Mouse (Mus musculus): ENCODE results near the gene Cys1.
A peak's percentile ranks its signal among the peaks of the same experiment; 100 is the strongest.

The Cys1 gene

DNA sequence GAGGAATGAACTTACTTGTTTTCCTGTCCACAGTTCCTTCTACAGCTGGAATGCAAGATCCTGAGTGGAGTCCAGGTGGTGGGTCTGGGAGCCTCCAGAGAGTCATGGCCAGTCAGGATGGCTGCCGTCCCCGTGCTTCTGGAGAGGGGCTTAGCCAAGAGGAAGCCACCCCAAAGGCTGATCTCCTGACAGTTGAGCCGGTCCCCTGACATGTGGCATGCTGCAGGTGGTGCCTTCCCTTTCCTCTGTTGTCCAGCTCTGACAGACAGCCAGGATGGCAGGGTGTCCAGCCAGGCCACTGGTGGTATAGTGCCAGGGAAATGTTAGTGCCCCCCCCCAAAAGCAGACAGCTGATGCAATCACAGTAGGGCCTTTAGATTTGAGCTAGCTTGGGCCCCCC, 16.9 kb upstream of the Cys1 start:
- DNase-seq (ENCODE audit: low spot score in 2 of 2): no peak

DNA sequence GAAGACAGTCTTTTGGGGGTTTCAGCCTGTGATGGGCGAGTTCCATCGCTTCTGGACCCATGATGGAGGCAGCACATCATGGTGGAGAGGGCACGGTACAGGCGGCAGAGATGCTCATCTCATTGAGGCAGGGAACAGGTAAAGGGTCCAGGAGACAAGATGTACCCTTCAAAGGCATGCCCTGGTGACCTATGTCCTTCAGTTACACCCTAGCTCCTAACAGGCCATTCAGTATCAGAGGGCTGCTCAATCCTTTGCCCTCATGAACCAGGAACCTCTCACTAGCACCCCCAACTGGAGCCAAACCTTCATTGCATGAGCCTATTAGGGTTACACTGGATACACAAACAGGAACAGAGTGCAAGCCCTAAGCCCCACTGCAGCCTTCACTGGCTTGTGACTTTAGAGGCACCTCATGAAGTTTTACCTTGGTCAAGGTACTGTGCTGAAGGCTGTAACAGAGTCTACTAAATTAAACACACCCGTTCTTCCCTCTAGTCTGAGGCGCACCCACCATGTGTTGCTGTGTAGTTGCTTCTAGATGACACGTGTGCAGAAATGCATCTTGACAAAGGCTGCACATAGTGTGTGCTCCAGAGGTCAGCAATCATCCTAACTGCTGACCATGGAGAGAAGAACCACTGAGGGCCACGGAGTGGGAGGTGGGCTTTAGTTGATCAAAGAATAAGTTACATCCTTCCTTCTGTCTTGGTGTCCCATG, 16.0 kb upstream of the Cys1 start:
- no peak for DNase-seq (ENCODE audit: low spot score in 2 of 2)

DNA sequence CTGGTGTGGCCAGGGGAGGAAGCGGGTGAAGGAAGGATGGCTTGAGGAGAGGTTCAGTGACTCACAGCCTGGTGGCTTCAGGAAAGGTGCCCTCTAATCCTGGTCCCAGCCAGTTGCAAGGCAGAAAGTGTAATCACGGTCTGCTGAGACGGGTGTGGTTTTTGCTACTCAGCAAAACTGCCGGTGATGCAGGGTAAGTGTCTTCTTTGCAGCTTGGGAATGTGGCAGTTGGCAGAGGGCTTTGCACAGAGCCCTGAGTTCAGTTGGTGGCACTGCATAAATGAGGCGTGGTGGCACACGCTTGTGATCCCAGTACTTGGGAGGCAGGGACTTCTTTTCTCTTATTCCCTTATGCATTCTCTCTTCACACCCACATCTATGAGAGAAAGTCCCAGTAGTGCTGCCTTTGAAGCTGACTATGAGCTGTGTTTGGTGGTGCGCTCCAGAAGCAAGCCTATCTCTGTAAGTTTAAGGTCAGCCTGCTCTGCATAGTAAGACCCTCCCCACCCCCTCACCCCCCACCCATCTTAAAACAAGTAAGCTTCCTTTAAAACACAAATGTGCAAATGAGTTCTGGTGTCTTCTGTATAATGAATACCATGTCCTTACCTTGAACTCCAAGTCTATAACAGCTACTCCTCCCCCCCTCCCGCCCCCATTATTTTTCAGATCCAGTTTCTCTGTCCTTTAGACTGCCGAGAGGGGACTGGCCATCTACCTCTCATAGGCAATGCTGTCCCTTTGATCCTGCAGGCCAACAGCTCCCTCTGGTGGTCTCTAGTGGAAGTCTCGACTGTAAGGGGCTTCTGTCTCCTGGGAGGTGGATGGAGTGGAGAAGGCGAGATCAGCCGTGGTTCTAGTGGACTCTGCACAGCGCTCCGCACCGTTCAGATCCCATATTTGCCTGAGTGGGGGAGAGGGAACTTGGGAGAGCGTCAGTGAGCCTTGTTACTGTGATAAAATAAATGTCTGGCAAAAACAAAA, 15.2 kb upstream of the Cys1 start:
- DNase-seq (ENCODE audit: low spot score in 2 of 2): peak; percentile 57 to 73

DNA sequence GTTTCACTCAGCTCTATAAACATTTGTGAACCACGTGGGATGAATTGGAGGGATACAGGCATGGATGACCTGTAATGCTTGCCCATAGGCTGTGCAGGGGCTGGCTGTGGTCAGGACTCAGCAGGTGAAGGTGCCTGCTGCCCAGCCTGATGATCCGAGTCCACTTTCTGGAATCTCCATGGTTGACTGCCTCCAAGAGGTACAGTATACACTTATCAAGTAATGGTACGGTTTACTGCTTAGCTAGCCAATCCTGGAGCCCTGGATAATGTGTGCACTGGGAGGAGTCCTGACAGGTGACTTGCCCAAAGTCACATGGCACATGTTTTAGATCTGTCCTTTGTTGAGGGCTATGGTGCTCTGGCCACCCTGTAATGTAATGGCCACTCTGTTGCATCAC, 8.7 kb upstream of the Cys1 start:
- no peak for DNase-seq (ENCODE audit: low spot score in 2 of 2)

DNA sequence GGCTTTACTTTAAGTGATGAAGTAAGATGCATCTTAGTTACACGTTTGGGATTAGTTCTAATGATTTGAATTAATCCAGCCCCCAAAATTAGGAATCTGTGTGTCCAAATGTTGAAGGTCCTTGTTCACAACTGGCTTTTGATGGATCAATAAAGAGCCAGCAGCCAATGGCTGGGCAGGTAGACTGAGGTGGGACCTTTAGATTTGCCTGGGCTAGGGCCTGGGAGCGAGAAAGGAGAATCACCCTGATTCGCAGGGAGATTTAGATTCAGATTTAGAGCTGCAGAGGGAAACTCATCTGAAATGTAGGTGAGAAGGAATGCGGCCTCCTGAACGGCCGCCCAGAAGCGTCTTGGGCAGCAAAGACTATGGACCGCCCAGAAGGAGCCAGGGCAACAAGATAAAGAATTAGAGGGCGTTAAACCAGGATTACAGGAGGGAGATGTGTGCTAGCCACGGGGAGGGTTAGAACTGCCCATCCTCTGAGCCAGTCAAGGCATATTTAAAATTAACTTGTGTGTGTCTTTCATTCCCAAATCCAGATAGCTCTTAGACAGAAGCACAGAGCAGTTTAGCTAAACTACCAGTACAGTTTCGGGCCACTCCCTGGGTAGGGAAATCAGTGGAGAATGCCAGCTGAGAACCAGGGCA, 5.2 kb upstream of the Cys1 start:
- DNase-seq (ENCODE audit: low spot score in 2 of 2): no peak

DNA sequence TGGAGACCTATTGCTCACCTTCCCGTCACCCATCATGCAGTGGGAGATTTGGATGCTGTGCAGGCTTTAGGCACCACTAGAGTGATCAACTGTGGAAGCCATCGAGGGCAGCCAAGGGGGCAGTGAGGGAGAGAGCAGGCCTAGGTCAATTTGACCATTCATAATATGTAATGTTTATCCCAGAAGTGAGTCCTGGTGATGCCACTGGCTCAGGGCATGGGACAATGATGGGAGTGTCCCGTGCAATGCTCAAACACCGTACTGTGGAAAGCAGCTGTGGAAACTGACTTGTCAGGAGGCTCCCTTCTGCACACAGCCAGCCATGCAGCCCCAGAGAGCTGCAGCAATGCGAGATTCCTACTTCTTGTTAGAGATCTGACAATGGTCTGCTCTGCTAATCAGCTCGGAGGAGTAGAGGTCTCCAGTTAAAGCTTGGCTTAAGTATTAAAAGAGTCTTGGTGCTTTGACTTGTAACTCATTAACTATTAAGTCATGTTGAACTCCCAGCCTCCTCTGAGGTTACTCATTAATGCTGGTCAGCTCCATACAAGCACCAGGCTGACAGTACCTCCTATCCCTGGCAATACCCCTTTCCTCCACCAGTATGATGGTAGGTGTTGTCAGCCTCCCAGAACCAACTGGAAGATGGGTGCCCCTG, 4.6 kb upstream of the Cys1 start:
- no peak for DNase-seq (ENCODE audit: low spot score in 2 of 2)

DNA sequence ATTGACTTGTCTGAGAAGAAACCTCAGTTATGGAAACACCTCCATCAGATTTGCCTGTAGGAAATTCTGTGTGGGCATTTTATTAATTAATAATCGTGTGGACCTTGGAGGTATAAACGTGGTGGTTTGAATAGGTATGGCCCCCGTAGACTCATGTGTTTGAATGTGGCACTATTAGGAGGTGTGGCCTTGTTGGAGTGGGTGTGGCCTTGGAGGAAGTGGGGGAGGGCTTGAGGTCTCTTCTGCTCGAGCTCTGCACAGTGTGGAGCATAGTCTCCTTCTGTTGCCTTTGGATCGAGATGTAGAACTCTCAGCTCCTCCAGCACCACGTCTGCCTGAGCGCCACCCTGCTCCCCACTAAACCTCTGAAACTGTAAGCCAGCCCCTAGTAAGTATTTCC, 1.8 kb upstream of the Cys1 start:
- DNase-seq (ENCODE audit: low spot score in 2 of 2): no peak

DNA sequence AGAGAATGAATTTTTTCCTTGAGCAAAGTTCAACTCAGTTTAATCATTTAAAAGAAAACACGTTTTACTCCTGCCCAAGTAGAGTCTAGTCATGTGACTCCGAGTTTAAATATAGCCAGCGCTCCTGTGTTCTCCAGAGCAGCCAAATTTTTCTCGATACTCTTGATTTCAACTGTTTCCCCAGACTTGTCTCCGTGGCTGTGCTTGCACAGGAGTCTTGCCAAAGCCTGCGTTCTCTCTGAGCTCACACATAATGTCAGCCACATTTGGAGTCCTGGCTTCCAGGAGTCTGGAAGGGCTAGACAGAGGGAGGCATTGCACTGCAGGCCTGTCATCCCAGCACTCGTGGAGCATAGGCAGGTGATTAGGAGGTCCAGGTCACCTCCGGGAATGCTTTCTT, 950 bp upstream of the Cys1 start:
- DNase-seq (ENCODE audit: low spot score in 2 of 2): peak; percentile 33 to 47

DNA sequence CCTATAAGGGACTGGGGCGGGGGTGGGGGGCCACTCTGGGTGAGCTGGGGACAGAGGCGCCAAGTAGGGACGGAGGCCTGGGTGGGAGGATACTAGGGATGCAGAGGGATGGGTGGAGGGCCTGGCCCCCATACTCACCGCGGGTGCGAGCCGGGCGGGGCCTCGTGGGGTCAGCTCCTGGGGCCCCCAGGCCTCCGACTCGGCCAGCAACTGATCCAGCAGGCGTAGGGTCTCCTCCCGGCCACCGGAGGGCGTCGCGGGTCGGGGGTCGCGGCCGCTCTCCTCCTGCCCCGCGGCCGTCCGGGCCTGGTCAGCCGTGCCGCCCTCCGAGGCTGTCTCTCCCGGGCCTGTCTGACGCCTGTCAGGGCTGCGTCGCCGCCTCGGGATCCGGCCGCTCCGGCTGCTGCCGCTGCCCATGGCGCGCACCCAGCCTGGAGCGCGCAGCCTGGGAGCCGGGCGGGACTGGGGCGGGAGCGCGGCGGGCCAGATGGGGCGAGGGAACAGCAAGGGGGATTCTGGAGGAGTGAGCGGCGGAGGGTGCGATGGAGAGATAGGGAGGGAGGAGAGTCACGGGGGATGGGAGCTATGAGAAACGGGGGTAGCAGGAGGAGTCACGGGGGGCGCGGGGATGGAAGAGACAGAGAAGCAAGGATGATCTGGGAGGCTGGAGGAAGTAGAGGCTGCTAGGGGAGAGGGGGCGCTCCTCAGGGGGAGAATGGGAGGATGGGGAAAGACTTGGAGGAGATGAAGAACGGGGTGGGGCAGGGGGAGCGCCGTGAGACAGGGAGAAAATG, 924 bp downstream of the Cys1 start:
- no peak for DNase-seq (ENCODE audit: low spot score in 2 of 2)

DNA sequence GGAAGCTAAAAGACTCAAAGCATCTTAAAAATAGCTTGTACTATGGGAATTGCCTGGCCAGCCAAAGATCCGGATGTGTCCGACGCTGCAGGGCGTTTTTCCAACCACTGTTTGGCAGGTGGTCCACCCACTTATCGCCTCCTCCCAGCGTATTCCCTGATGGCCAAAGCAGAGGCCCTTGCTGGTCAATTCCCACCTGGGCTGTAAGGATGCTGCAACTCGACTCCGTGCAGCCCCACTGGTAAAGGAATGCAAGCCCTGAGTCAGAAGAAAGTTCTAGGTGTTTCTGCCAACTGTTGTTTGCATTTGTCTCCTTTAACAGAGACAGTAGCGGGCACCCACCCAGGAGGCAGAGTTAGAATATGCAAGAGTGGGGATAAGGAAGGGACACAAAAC, 1.5 kb downstream of the Cys1 start:
- DNase-seq (ENCODE audit: low spot score in 2 of 2): peak; percentile 18 to 36

DNA sequence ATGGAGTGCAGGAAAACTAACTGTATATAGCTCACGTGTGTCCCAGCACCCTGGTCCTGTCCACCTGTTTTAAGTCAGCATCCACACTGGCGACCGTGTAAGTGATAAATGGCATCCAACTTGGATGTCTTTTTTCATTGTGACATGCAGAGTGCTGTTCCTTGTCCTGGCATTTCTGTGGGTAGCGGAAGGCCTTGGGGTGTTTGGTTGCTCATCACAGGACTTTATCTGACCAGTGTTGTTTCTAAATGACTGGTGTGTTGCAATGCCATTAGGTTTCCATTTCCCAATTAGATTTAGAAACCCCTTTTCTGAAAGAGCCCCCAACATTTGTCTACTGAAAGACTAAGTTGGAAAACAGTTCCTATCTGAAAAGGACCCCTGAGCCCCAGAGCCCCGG, 19.5 kb downstream of the Cys1 start:
- DNase-seq (ENCODE audit: low spot score in 2 of 2): no peak

DNA sequence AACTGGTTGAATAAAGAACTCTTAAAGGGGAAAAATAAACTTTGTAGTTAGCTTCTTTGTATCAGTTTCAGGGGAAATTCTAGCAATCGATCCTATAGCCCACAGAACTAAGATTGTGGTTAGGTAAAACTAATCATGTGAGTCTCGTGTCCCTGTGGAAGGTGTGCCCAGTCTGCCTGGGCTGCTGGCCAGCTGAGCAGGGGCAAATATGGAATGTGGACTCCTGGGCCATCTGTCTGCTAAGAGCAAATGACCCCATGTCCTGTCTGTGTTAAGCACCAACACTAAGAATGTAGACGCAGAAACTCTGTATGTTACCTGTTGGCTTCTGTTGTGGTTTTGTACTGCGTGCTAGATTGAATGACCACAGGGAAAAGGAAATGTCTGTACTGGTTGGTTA, 20.5 kb downstream of the Cys1 start:
- no peak for DNase-seq (ENCODE audit: low spot score in 2 of 2)

DNA sequence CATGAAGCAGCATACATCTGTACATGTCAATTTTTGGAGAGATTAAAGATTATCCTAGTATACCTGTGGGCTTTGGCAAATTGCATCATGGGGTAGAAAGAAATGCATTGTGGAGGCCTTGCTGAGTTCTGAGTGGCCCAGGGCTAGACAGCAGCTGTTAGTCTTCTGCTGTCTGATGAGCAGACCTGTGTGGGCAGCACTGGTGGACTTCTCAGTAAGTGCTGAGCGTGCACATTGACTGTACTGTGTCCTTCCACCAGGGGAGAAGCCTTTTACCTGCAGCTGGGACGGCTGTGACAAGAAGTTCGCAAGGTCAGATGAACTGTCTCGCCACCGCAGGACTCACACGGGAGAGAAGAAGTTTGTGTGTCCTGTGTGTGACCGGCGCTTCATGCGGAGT, 21.7 kb downstream of the Cys1 start:
- no peak for DNase-seq (ENCODE audit: low spot score in 2 of 2)

DNA sequence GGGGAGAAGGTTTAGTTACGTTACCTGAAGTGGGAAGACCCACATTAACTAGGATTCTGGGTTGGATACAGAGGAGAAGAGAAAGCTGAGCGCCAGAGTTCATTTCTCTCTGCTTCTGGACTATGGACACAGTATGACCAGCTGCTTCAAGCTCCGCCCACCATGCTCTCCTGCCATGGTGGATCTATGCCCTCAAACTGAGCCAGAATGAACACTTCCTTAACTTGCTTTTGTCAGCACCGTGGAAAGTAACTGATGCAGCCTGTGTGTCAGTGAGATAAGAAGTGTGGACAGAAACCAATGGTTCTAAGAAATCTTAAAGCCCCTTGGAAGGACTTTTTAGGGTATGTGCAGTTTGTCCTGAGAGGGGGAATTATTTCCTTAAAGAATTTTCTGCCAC, 22.6 kb downstream of the Cys1 start:
- no peak for DNase-seq (ENCODE audit: low spot score in 2 of 2)

DNA sequence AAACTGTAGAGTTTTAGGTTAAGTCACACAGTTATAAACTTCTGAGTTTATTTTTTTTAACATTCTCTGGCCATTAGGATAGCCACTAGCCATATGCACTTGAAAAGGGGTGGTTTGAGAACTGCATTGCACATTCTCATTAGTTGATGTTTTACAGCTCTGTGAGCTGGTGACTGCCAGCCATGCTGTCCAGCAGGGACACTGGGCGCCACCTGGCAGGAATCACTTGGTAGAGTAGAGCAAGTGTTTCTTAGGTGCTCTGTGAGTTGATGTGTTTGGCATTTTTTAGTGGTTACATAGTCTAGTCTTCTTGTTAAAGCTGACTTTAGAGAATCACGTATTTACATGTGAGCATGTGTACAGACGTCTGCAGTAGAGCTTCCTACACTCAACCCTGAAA, 25.2 kb downstream of the Cys1 start:
- DNase-seq (ENCODE audit: low spot score in 2 of 2): no peak

DNA sequence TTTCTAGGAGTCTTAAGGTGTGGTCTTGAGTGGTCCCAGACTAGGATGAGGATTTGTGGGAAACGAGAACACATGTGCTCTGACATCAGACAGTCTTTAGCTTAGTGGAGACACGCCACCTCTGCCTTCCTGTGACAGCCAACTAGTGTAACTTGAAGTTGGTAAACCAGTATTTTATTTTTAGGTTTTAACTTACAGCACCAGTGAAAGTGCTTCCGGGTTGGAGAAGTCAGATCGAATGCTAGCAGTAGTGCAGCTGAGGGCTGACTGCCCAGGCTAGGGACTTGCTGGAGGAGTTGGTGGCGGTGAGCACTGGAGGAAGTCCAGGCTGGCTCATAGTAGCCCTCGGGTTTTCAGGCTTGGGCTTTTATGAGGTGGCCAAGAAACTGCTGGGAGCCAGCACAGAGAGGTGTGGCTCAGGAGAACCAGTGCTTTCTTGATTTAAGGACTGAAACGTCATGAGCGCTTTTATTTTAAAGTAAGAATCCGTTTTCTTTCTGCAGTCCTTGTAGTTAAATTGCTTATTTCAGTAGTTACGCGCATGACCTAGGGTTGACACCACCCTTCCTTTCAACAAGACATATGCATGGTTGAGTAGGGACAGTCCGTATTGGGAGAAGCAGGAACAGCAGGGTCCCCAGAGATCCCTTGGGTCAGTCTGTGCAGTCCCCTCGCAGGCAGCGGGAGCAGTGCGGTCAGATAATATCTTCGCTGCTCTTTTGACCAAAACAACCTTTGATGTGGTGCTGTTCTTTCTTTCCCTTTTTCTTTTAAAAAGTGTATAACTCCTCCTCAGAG, 27.3 kb downstream of the Cys1 start:
- DNase-seq (ENCODE audit: low spot score in 2 of 2): no peak

DNA sequence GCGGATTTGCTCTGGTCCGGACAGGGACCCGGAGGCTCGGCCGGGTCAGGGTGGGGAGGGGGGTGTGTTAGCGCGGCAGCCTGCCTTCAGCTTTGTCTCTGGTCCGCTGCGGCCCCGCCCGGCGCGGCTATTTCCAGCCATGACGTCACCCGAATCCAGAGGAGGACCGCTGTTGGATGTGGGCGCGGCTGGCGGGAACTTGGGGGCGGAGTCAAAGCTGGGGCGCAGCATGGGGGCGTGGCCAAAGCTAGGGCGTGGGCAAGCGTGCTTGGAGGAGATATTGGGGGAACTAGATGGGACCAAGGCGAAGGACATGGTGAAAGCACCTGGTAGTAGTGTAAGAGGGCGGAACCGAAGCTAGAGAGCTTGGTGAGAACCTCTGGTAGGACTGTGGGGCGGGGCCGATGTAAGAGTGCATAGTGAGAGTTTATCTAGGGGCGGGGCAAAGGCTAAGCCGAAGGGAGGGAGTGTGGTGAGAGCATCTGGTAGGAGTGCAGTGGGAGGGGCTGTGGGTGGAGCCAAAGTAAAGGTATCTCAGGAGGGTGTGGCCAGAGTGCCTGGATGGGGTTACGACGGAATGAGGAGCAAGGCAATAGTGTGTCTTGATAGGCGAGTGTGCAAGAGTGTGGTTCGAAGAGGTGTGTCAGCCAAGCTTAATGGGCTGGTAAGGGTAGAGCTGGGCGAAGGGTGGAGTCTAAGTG, 29.8 kb downstream of the Cys1 start:
- DNase-seq (ENCODE audit: low spot score in 2 of 2): peak; percentile 91 to 92

DNA sequence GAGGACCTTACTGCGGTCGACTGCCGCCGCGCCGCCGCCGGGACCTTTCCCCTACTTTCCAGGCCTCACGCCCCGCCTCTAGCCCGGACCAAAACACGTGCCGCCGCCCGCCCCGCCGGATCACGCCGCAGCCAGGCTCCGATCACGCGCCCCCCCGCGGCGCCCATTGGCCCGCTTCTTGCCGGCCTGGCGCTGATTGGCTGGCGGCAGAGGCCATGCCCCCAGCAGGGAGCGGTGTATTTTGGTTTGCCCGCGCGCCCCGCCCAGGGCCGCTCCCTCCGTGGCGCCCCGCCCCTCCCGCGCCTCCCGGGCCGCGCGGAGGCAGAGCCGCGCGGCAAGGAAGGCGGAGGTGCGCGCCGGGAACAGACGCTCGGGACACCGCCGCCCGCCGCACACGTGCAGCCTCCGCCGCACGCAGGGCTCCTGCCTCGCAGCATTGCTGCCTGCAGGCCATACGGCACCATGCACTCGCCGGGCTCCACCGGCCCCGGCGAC, 30.5 kb downstream of the Cys1 start, which contains the start of gene Klf11:
TSS of gene Klf11 (plus strand) at position 212 of the 495 bp plus-strand sequence.
- peak; percentile 95 to 96 for DNase-seq (ENCODE audit: low spot score in 2 of 2)

DNA sequence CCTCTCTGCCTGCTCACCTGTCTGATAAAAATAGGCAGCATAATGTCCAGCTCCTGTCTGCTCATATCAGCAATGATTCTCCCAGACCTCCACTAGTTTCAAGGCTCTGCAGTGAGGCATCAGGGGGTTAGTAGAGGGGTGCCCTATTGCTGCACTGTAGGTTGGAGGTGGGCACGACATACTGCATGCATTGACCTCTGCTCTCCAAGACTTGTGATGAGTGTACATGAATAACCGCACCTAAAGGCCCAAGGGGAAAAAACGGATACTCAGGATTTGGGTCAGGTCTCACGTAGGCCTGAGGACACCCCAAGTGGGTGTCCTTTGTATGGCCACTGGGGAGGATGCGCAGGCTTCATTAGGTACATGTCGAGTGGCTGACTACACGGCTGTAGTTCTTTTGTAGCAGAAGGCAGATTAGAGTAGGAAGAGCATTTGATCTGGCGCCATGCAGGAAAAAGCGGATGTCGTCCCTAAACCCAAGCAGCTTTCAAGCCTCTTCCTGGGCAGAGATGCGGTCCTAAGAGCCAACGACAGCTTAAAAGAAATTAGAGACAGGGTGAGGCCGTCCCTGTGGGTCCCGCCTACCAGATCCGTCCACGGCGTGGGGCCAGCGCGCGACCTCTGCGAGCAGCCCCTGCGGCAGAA, 31.1 kb downstream of the Cys1 start:
- DNase-seq (ENCODE audit: low spot score in 2 of 2): no peak
